In genomic region chr6:149188041-149188924, GRCm38 (mm10) we compare ENCODE assay signal across 8 mouse cellular contexts. TPM values are rescaled to one million over a fixed set of nuclear protein-coding genes. Genes with fewer than 3 reads are reported as not detected.
DNase-seq lines count a peak whose midpoint lies in the region; ATAC-seq lines count a peak whose summit lies in the region.

Gene Amn1, minus strand, starts transcription at chr6:149188712.

- peaks cover 1% of the 10 kb centered on the region; the same call in 1 of the 2 replicates for H3K36me3 ChIP-seq in forebrain, embryonic 14.5 days (ENCODE audit: control insufficient read depth, insufficient read depth, low read length)
- no peaks in the 10 kb centered on the region for H3K36me3 ChIP-seq in neural tube, embryonic 15.5 days

- H3K9ac ChIP-seq in forebrain, embryonic 14.5 days (ENCODE audit: low read length) = peak within 1 kb of the TSS; percentile 90
- peak within 1 kb of the TSS; percentile 93 for H3K9ac ChIP-seq in neural tube, embryonic 15.5 days (replicated peaks)

- ATAC-seq in forebrain, embryonic 14.5 days = peak; percentile 99
- ATAC-seq in neural tube, embryonic 15.5 days (ENCODE audit: low FRiP score) = peak; percentile 100

- H3K4me2 ChIP-seq in forebrain, embryonic 14.5 days (ENCODE audit: low read length) = peak within 1 kb of the TSS; percentile 71
- H3K4me2 ChIP-seq in neural tube, embryonic 15.5 days = peak within 1 kb of the TSS; percentile 68

- no peaks in the 10 kb centered on the region for H3K9me3 ChIP-seq in forebrain, embryonic 14.5 days (replicated peaks; ENCODE audit: control insufficient read depth, low read length)
- H3K9me3 ChIP-seq in neural tube, embryonic 15.5 days (replicated peaks) = no peaks in the 10 kb centered on the region

- WGBS in forebrain, embryonic 14.5 days = under 1% methylated on average over 34 of the region's 34 CpGs
- under 1% methylated on average over 34 of the region's 34 CpGs for WGBS in neural tube, embryonic 15.5 days

- intact Hi-C loops in heart, postnatal 14 days (cut with DNase I) = loop anchor here (5.0 kb wide), 2 partner anchors 119 to 184 kb away; partner anchors contain the start of gene Resf1

- H3K4me3 ChIP-seq in forebrain, embryonic 14.5 days (ENCODE audit: low read depth, low read length) = peak within 1 kb of the TSS; percentile 66
- peak within 1 kb of the TSS; percentile 86 for H3K4me3 ChIP-seq in neural tube, embryonic 15.5 days (replicated peaks)

- no peaks in the 10 kb centered on the region for H3K27me3 ChIP-seq in forebrain, embryonic 14.5 days (replicated peaks; ENCODE audit: control insufficient read depth, insufficient read depth, low read length)
- no peaks in the 10 kb centered on the region for H3K27me3 ChIP-seq in neural tube, embryonic 15.5 days (replicated peaks)

- peaks cover 10% of the 10 kb centered on the region for H3K4me1 ChIP-seq in forebrain, embryonic 14.5 days (ENCODE audit: control insufficient read depth, insufficient read depth, low read length)
- peaks cover 28% of the 10 kb centered on the region for H3K4me1 ChIP-seq in neural tube, embryonic 15.5 days

- peak; percentile 99 for DNase-seq in ES-CJ7 (ENCODE audit: low read depth, low spot score)
- DNase-seq in cerebellum, adult 11 months = peak; percentile 92
- DNase-seq in forebrain, embryonic 14.5 days (ENCODE audit: low spot score) = peak; percentile 100
- peak; percentile 91 to 95 for DNase-seq in heart, postnatal 14 days
- peak; percentile 97 for DNase-seq in layer of hippocampus, adult 11-12 months (ENCODE audit: low spot score)
- peak; percentile 98 to 99 for DNase-seq in lung, adult 18-20 months
- peak; percentile 96 for DNase-seq in testis, postnatal 14 days (ENCODE audit: low spot score)

- H3K27ac ChIP-seq in forebrain, embryonic 14.5 days (ENCODE audit: low read depth, low read length) = peak within 1 kb of the TSS; percentile 94
- peak within 1 kb of the TSS; percentile 95 for H3K27ac ChIP-seq in neural tube, embryonic 15.5 days (replicated peaks)

RNA-seq across cellular contexts. Expression of gene Amn1, which starts in this region (rescaled TPM):
- 105 and 121 TPM in 2 replicates for polyA plus RNA-seq in forebrain, embryonic 14.5 days (2014; fragmentation: Nextera tagmentation; extraction: Ambion mirVana)
- 10 to 100 TPM; 19.5 to 21.7 TPM for total RNA-seq in heart, postnatal 14 days (2021)
- 82.0 and 106 TPM in 2 replicates for polyA plus RNA-seq in neural tube, embryonic 15.5 days (2015; fragmentation: Nextera tagmentation; extraction: Ambion mirVana)

Comparison
In these comparisons a context has a peak if more than half of its experiments do, and no peak if none do; other contexts are left out.
1. Peak in every context shown above with its lines: DNase-seq, ATAC-seq, H3K4me3 ChIP-seq and H3K27ac ChIP-seq.